Mouse (Mus musculus) telencephalon, adult 2 months (tissue): ENCODE data around the gene Arl10.
"Not testable (repeated sequence)": the region's sequence is repeated elsewhere in the genome, so short reads cannot be mapped to it uniquely, and the experiment has no call there.

ENCODE experiments used
- DNase-seq: peaks from one replicate; pipeline ENCODE4 v3.0.0-alpha.2; 2011; ENCODE audit warnings: low read depth, low spot score

The Arl10 gene

DNA sequence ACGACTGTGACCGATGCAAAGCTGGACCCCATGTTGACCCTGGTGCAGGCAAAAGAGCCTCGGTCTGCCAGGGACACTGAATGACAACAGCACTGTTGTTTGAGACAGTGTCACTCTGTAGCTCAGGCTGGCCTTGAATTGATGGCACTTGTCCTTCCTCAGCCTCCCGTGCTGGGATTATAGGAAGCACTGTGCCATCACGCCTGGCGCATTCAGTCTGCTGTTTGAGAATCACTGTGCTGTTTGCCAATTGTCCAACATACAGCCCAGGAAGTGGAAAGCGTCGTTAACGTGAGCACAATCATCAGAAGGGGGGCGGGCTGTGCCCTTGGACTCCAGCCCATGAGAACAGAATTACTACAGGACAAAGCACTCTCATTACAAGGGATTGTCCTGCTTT lies 7.3 kb downstream of the Arl10 start:
- DNase-seq = no peak

DNA sequence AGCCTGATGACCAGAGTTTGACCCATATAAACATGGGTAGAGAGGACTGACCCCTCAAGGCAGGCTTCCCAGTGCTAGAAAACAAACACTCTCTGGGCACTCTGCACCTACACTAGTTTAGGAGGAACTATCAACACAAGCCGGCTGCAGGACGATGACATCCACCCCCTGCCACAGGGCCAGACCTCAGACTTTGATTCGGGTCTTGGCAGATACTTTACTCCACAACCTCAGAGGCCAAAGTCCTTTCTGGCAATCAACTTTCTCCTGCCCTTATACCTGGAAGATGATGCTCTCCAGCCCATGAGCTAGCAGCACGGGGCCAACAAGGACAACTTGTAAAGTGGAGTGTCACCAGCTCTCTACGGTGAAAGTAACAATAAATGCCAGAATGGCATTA lies 8.0 kb downstream of the Arl10 start:
- DNase-seq = no peak

DNA sequence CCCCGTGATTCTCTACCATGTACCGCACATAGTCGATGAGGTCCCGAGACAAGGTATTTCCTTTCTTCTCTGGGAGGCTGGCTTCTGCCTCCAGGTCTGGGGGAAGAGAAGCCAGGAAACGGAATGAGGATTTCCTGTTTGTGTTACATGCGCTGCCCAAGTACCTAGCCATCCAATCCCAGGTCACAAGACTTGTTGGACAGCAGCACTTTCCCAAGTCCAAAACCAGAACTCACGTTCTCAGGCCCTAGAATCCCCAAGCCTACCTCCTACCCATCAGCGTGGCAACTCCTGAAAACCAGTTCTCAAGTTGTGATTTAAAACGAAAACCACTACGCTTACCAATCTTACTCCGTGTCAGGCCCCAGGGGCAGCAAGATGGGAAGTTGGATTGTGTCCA lies 11.0 kb downstream of the Arl10 start:
- no peak for DNase-seq

DNA sequence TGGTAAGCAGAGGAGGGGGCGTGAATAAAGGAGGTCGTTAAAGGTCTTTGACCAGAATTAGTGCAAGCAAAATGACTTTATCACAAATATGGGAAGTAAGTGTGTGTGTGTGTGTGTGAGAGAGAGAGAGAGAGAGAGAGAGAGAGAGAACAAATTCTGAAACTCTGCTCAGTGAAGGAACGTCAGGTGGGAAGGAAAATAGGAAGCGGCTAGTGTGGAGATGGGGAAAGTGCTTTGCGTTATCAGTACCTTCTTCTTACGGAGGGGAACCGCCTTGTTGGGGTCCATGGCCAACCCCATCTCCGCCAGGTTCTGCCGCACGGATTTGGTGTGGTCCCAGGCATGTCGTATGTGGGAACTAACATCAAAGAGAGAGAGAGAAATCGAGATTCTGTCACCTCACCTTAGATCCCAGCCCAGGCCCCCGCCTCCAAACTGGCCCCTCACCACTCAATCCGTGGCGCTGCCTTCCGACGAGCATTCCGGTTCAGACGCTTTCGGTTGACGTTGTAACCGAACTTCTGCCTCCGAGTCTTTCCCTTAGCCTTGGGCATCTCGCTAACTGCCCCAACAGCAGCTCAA lies 14.7 kb downstream of the Arl10 start:
- no peak for DNase-seq

DNA sequence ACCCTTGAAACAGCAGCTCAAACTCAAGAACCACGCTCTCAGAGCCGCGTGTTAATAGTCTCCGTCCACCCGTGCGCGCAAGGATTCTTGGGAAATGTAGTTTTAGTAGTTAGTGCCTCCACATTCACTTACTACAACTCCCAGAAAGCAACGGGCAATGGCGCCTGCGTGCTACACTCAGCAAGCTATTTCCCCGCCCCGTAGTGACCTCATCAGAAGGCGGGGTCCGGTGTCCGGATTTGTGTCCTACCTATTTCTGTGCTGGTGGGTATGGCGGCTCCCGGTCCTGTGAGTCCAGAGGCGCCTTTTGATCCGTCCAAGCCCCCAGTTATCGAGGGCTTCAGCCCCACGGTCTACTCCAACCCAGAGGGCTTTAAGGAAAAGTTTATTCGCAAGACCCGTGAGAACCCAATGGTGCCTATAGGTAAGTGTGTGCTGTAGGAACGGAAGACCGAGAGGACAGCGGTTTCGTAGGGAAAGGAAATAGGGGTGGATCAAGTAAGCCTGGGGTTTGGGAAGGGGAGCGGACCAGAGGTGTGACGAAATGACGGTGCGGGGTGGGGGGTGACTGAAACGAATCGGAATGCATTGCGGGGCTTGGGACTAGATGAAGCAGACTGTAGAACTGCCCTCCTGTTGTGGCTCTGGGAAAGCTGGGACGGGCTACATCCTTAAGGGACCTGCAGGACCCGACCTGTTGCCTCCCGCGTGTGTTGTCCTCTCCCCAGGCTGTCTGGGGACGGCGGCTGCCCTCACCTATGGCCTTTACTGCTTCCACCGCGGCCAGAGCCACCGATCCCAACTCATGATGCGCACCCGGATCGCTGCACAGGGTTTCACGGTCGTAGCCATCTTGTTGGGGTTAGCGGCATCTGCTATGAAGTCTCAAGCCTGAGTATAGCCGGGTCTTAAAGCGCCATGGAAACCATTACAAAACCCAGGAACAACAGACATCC lies 15.5 kb downstream of the Arl10 start, which contains the start of the genes Nop16 and Higd2a:
Gene Nop16, minus strand, starts transcription at position 95 of the 956 bp plus-strand sequence.
Gene Higd2a, plus strand, starts transcription at position 212 of the 956 bp plus-strand sequence.
- DNase-seq = peak; percentile 99

DNA sequence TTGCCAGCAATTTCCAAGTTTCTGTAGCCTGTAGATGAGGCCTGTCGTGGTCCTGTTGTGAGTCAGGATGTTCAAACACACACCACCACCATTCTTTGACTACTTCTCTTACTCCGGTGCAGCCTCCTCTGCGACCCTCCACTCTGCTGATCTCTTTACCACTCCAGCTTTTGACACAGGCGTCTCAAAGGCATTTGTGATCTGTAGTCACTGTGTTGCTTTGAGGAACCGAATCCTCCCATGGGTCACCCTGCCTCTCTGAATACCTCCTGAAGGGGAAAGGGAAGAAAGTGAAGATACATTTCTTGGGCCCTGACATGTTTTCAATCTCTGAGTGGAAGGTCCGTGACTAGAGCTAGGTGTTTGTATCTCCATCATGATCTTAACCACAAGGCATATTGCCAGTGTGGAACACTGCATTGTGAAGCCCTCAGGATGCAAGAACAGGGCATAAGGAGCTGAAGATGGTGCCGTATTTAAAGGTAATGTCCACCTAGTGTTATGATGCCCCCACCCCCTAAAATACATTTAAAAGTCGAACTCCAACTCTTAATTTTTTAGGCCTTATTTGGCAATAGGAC lies 17.1 kb downstream of the Arl10 start:
- no peak for DNase-seq

DNA sequence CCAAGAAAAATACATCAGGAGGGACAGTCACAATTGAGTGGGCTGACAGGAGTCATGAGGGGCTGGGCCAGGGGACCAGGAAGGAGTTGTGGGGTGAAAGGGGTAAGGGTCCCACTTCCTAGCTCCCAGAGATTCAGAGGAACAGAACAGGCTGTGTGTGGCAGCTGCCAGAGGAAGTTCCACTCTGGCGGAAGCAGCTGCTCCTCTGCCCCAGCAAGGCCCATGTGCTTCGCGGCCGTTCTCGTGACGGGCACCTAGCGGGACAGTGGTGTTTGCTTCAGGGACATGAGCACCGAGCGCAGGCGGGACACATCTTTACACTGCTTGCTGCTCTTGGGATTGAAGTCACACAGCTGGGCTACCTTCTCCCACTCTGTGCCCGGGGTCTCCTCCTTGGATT lies 18.8 kb downstream of the Arl10 start:
- DNase-seq = no peak

DNA sequence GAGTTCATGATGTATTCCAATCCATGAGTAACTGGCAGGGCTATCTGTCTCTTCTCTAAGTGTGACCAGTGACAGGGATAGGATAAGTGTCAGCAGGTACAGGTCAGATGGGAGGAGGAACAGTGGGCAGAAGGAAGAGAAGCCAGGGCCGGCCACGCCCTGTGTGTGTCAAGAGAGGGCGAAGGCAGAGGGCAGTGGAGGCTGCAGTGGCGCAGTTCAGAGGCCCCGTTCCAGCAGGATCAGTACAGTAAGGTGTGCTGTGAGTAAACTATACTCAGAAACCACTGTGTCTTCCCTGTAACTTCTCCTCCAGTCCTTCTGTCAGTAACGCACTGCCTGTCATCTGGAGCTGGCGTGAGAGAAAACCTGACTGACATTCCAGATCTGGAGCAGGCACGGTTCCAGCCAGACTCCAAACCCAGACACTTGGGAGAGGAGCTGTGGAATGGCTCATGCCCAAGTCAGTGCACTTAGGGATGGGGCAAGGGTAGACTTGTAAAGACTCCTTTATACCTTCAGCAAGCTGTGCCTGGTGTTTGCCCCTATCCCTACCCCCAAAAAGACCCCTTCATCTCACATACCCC lies 21.4 kb downstream of the Arl10 start:
- no peak for DNase-seq

DNA sequence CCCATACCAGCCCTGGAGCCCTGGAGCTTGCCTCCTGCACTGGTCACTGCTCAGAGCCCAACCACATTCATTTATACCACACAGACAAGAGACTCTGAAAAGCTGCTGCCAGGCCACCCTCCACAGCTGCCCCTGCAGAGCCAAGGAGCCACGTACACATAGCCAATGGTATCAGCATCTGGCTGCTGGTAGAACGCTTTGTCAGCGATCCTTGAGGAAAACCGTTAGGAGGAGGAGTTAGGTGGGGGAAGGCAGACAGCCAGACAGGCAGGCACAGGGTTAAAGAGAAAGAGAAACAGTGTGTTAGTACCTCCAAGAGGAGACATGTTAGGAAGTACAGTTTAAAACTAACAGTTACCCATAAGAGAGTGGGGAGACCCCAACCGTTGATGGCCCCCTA lies 22.1 kb downstream of the Arl10 start:
- no peak for DNase-seq

DNA sequence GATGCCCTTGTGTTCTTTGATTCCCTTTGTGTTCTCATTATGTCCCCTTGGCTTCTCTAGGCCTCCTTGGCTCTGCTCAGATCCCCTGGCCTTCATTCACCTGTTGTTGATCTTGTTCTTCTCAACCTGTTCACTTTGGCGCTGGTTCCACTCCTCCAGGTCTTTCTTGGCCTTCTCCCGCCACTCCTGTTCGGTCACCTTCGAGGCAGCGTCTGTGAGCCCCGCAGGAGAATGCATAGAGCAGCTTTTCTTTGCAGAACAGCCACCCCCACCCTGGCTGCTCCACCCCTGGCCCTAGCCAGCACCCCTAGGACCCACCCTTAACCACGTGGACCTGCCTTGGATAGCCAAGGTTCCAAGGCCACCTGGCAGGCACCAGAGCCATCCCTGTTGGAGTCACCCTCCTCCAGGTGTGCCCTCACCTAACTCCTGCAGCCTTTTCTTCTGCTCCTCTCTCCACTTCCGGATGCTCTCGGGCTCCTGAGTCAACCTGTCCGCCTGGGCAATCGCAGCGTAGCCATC lies 23.9 kb downstream of the Arl10 start:
- DNase-seq = no peak

DNA sequence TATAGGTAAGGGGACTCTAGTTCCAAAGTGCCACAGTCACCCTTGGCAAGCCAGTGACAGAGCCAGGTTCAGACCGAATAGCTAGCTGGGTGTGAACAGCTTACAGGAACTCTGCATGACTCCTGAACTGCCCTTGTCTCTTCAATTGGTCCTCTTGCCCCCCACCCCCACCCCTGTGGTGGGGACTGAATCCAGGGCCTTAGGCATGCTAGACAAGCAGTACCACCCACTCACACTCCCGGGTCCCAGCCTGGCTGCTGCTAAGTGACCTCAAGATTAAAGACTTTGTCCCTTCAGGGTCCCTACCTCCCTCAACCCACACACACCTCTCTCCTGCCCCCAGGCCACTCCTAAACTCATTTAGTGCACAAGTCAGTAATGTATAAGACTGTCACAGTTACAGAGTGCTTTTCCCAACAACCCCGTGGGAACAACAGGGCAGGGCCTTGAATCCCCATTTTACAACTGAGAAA lies 27.9 kb downstream of the Arl10 start:
- DNase-seq = no peak

DNA sequence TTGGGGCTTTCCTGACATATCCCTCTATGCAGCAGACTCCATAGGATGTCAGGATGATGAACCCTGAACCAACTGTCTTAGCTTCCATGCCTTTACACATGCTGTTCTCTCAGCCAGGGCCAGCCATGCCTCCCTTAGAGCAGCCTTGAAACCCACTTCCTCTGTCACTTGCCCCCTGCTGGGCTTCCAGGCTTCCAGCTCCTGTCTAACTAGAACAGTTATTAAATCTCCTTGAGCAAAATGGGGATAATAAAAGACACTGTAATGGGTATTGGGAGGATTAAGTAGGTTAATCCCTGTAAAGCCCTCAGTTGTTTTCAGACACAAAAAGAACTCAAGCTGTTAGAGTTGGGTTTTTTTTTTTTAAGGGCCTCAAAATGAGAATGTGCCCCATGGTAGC lies 28.7 kb downstream of the Arl10 start:
- no peak for DNase-seq

DNA sequence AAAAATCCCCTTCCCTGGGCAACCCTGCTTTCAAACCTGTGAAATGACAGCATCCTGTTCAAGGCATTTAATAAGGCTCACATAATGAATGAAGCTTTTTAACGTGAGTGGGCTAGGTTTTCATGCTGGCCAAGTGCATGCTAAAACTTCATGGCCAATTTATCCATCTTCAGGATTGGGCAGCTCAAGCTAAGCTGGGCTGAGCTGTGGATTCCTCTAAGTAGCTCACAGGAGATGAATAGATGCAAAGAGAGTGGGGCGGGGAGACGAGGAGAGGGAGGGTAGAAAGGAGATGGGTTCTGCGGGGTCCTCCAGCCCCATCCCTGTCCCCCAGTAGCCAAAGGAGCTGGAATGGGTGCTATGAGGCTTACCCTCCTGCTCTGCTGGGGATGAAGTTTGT lies 29.4 kb downstream of the Arl10 start:
- no peak for DNase-seq

DNA sequence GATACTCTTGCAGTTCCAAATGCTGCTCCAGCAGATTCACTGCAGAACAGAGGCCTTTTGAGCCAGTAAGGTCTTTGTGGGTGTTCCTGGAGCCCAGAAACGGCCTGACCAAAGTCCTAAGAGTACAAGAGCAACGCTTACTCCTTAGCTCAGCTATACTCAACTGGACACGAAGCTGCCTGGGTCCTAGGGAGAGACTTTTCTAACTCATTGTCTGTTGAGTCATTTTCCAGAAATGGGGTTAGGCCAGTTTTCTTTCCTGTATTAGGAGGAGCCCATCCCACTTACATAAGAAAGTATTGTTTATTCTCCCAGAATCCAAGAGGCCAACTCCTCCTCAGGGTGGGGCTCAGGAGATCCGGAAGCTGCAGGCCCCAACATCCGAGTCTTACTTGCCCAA lies 30.6 kb downstream of the Arl10 start:
- no peak for DNase-seq

DNA sequence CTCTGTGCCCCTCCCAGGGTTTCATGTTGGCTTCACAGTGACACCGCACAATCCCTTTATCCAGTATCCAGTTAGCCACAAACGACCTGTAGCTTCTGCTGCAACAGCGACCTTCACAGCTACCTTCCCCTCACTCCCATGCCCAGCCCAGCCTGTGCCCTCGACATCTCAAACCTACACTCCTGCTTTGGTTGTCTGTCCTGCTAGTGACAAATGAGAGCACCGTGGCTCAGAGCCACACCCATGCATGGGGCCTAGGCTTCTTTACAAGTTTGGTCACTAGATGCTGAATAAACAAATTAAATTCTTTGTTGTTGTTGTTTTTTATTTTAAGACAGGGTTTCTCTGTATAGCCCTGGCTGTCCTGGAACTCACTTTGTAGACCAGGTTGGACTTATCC lies 32.4 kb downstream of the Arl10 start:
- DNase-seq = no peak

DNA sequence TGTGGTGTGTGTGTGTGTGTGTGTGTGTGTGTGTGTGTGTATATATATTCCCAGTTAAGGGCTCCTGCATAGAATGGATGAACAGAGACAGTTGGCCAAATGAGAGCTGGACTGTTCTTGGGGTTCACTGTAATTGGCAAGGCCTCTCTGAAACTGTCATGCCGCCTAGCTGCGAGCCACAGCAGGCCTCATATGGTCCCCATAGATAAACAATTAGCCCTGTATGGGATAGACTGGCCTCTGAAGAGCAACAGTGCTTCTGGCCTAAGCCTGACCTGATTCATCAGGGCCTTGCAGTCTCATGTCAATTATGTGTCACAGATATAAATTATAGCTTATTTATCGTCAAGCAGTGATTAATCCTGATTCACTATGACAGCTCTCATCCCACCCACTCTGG lies 33.2 kb downstream of the Arl10 start:
- no peak for DNase-seq

DNA sequence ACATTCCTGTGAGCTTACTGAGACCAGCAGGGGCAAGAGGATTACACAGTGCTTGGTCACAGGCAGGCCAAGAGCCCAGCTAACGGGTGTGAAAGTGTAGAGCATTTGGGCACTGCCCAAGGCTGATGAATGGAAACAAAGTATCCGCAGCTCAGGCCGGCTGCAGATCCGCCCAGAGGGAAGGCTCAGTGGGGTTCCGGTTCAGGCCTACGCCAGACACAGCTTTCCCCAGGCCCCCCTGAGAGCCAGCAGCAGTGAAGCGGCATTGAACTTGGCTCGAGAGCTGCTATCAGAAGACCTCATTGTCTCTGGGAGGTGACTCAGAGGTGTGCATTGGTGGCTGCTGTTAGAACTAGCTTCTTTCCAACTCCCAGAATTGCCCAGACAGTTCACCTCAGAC lies 33.9 kb downstream of the Arl10 start:
- no peak for DNase-seq

DNA sequence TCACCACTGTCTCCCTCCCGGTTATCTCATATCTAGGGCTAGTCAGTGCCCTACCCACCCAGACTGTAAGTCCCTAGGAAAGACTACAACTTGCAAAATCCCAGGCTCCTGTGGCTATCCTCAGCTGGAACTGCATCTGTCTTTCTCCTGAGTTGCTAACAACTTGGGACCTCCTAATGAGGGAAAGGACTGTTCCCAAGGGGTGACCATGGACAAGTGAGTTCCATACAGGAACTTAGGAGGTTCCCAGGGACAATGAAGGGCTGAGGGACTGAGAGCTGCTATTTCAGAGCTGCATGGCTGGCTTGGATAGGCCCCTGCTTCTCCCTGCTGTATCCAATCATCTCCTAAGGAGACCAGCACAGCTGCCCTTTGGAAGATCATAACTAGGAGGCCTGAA lies 34.5 kb downstream of the Arl10 start:
- no peak for DNase-seq

DNA sequence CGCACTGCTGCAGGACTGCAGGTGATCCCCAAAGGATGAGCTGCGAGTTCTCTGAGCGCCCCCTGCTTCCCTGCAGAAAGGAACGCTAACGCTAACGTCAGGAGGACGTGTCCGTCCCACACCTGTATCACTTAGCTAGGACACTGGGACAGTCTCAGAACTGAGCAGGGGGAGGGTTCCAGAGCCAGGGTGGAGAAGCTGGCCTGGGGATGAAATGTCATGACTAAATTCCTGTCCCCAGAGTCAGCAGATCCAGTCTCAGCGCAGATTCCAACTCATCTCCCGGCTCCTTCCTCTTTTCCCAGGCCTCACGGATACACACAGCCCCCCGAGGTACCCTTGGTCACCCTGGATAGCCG lies 35.8 kb downstream of the Arl10 start:
- DNase-seq = no peak

DNA sequence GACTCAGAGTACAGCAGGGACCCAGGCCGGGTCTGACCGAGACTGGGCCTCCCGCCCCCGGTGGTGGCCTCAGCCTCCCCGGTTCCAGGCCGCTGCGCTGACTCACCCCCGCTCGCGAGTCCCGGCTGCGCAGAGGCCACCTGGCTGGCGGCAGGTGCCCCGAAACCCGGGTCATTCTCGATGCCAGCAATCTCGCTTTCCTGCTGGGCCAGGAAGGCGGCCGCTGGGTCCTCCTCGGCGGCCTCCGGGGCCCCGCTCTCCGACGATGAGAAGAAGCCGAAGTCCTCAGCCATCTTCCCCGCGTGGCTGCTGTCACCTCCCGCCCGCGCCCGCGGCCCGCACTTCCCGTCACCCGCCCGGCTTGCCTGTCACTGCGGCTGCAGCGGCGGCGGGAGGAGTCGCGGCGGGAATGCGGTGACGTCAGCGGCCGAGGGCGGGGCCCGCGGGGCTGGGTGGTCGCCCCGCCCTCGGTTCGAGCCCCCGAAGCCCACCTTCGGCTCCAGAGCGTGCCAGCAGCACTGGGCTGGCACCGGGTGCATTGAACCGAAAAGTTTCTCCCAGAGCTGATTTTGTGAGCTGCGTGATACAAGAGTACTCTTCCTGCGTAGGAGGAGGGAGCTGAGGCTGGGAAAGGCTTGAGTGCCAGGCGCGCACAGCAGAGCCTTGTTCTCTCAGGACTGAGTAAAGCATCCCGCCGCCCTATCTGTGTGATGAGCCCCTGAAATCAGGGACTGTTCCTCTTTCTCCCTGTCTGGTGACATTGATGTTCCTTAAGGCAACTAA lies 36.3 kb downstream of the Arl10 start, which contains the start of gene Cltb:
Gene Cltb, minus strand, starts transcription at position 373 of the 783 bp plus-strand sequence.
- peak; percentile 54 for DNase-seq

DNA sequence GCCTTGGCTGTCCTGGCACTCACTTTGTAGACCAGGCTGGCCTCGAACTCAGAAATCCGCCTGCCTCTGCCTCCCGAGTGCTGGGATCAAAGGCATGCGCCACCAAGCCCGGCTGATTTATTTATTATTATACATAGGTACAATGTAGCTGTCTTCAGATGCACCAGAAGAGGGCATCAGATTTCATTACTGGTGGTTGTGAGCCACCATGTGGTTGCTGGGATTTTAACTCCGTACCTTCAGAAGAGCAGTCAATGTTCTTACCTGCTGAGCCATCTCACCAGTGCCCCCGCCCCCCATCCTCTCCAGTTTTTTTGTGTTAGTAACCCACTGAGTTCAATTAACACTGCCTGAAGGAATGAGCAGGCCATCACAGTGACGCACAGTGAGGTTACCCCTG lies 38.3 kb downstream of the Arl10 start:
- DNase-seq = not testable (repeated sequence)
